Mouse (Mus musculus) embryonic fibroblast, embryonic 13.5 days (primary cell): Measurements from ENCODE around the gene Kifc5b.

Experiments
- CTCF ChIP-seq: IDR thresholded peaks from 2 replicates; pipeline ENCODE4 v1.5.1; 2011; ENCODE audit warnings: mild to moderate bottlenecking, control low read depth, low read length, moderate library complexity, borderline replicate concordance; ENCODE audit not compliant: insufficient read depth
- POLR2A ChIP-seq: IDR thresholded peaks from 2 replicates; pipeline ENCODE4 v1.6.1; 2011; ENCODE audit warnings: low read depth, mild to moderate bottlenecking, control low read depth, low read length, moderate library complexity

- no peak for TF ChIP-seq CTCF
- no peak for TF ChIP-seq POLR2A
These were observed 22.5 kb upstream of the Kifc5b start for GRCm38 (mm10) chr17:26894342-26894741.
